Mouse (Mus musculus) Patski (cell line): ENCODE measurements at regions not wholly inside any gene's neighbourhood (a gene's known extent, or its start where the extent isn't known, plus 50 kb on each side); places are given as distances from the start of the nearest gene placed in this dataset.

Experiments used
- ATAC-seq: fragments of 100-300 bp; one replicate; pipeline ENCODE4 v1.8.0; 2021
- CTCF ChIA-PET: fragments of 350-600 bp; sonication (Branson Sonifier 250); formaldehyde crosslinking; loops from one replicate; lab custom pipeline; 2022; ENCODE audit warnings: inconsistent platforms; lab: Charles Lee
- POLR2A ChIA-PET: fragments of 350-600 bp; sonication (Branson Sonifier 250); formaldehyde crosslinking; loops from one replicate; lab custom pipeline; 2022; ENCODE audit warnings: antibody characterized with exemption, inconsistent platforms; lab: Charles Lee
- DNase-seq: peaks from one replicate; pipeline ENCODE4 v3.0.0-alpha.2; 2011; ENCODE audit warnings: low read depth, low spot score
- H3K27me3 ChIP-seq: fragments of 371-371 bp; one replicate; pipeline ENCODE4 v1.5.1; 2021
- CTCF ChIP-seq: fragments of 100-300 bp; IDR thresholded peaks from one replicate; pipeline ENCODE4 v1.5.1; 2021
- in situ Hi-C: fragments of 300-500 bp; cut with MboI; formaldehyde crosslinking; loops from 3 replicates; pipeline ENCODE4 v1.11.1; 2018; ENCODE audit warnings: low pct_unique_long_range_greater_than_20kb, mixed read lengths

DNA sequence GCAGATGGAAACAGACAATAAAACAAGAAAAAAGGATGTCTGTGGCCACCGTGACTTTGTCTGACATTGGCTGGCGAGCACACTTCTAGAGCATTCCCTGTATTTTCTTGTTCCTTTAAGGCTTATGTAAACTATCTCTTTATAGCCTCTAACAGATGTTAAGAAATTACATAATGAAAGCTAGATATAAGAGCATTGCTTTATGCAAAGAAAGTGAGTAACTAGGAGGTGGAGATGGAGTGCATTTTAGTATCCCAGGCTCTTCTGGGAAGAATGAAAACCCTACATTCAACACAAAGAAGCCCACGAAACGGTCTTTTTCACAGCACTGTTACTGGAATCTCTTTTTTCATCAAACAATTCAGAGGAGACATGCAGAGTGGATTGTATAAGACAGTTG is 304.4 kb downstream of the Adamts20 start:
- in situ Hi-C loops, result no loop called here
- DNase-seq, result no peak
- POLR2A ChIA-PET, result no interaction called here
- ATAC-seq, result no peak
- no peak for TF ChIP-seq CTCF
- H3K27me3 ChIP-seq, result no peaks in the 10 kb centered on the region
- CTCF ChIA-PET, result no interaction called here

DNA sequence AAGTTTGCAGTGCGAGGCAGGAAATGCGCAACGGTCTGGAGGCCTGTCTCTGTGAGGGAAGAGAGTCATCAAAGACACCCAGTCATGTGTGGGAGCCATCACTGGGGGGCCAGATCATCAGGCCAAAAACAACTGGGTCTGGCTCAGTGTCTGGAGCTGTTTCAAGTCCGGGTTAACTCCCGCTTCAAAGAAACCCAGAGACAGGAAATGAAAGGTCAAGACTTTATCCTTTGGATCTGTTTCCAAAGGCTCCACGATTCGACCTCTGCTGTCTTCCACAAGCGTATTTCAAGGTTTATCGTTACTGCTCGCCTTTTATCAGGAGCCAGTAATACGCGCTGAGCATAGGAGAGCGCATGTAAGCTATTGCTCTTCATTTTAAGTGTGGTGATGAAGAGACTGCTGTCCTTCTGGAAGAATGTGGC is 325.7 kb downstream of the Adamts20 start:
- POLR2A ChIA-PET, result interaction anchor here (0.6 kb wide), 1 partner anchor 12 kb away, joined by 8 read pairs; no protein-coding TSS in a partner anchor
- DNase-seq, result no peak
- CTCF ChIA-PET, result interaction anchor here (1.3 kb wide), 1 partner anchor 26 kb away, joined by 3 read pairs; no protein-coding TSS in a partner anchor
- no peak for ATAC-seq
- in situ Hi-C loops, result no loop called here
- H3K27me3 ChIP-seq, result no peaks in the 10 kb centered on the region
- no peak for TF ChIP-seq CTCF

DNA sequence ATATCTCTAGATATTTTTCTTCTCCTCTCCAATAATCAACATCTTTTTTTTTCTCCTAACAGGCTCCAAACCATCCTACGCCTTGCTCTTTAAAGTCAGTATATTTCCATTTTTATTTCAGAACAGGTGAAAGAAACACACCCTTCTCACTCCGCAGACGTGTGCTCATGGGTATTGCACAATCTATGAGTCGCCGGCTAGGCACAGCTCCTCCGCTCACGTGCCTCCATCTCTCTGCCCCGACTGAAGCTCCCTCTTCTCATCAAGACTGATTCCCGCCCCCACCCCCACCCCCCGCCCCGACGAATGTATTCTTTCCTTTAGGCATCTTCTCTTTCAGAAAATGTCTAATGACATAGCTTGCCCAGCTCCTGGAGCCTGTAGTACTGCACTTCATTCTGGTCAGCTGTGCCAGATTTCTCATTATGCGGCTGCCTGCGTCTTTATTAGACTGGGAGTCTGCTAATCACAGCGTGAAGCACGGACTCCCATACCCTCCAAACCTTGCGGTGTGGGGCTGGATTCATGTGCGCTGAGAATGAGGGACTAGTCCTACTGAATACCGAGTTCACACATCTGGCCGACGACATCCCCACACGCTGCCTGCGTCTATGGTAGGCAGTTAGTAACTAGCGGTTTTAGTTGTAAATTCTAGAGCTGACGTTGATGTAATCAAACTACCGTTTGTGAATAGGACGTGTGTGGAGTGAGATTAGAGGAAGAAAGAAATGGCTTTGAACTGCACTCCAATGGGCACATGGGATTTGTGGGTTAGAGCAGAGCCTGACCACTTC is 327.9 kb downstream of the Adamts20 start:
- ATAC-seq (no peak), DNase-seq (no peak)
- ChIA-PET POLR2A (no interaction called here), CTCF (no interaction called here)
- in situ Hi-C loops, result no loop called here
- no peaks in the 10 kb centered on the region for H3K27me3 ChIP-seq
- TF ChIP-seq CTCF, result no peak

DNA sequence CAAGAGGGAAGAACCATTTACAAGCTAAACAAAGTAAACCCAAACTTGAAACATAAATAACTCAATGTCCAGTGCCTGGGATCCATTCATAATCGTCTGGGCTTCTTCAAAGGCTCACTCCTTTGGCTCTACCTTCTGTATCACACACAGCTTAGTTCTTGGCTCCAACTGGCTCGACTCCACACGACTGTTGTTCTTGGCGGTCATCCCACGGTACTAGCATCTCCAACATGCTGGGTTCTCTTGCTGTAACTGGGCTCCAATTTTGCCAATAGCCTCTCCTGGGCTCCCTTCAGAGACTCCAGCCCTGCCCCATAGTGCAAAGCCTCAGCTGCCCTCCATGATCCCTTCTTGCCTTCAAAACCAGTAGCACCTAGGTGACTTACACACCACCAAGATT is 352.4 kb downstream of the Adamts20 start:
- ChIA-PET POLR2A (no interaction called here), CTCF (no interaction called here)
- in situ Hi-C loops, result no loop called here
- no peak for ATAC-seq
- no peak for DNase-seq
- TF ChIP-seq CTCF, result no peak
- H3K27me3 ChIP-seq, result no peaks in the 10 kb centered on the region

DNA sequence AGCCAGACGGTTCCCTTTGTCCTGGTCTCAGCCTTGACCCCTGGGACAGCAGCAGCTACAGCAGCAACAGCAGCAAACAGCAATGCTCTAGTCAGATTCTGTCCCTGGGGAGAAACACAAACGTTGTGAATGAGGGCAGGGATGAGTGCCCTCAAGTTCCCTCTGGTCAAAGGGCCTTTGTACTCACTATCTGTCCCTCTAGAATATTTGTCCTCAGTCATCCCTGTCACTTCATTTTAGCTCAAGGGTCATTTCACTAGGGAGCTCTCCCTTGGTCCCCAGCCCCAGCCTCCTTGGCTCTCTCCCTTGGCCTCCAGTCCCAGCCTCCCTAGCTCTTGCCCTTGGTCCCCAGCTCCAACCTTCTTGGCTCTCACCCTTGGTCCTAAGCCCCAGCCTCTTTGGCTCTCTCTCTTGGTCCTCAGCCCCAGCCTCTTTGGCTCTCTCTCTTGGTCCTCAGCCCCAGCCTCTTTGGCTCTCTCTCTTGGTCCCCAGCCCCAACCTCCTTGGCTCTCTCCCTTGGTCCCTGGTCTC is 358.0 kb downstream of the Adamts20 start:
- no peak for TF ChIP-seq CTCF
- ATAC-seq (no peak), DNase-seq (no peak)
- POLR2A ChIA-PET, result no interaction called here
- H3K27me3 ChIP-seq, result no peaks in the 10 kb centered on the region
- CTCF ChIA-PET, result no interaction called here
- in situ Hi-C loops, result no loop called here

DNA sequence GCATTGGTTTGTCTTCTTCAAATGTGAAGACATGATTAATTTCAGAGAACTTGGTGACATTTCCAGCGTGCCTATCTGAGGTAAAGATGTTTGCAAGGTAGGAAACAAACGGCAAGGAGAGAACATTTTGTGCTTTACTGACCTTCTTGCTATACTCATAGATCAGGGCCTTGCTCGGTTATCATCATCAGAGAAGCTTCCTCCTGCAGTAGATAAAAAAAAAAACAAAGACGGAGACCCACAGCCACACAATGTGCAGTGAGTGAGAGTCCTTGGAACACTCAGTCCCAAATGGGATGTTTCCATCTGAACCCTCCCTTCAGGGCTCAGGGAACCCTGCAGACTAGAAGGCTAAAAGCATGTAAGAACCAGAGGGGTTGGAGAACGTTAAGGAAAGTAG is 374.6 kb downstream of the Adamts20 start:
- ATAC-seq, result no peak

DNA sequence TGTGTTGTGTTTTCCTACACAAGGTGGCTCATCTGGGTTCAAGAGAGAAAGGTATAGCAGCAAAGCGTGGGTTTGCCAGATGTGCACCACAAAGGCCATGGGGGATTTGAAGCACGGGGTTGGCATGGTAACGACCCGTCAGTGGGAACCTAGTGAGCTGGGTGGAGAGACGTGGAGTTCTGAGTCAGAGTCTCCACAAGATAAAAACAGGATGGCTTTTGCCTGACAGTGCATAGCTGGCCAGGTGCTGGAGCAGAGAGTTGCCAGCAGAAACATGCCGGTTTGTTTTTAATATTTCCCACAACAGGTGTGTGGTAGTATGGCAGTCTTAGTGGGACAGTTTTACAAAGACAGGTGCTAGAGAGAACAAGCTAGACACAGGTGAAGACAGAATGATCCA is 375.4 kb downstream of the Adamts20 start:
- ChIA-PET POLR2A (no interaction called here), CTCF (no interaction called here)
- in situ Hi-C loops, result no loop called here
- H3K27me3 ChIP-seq, result no peaks in the 10 kb centered on the region
- TF ChIP-seq CTCF, result no peak
- ATAC-seq (no peak), DNase-seq (no peak)

More for the DNA sequence above, 374.6 kb downstream of the Adamts20 start:
- CTCF ChIA-PET, result no interaction called here
- no peaks in the 10 kb centered on the region for H3K27me3 ChIP-seq
- POLR2A ChIA-PET, result no interaction called here
- no peak for DNase-seq
- in situ Hi-C loops, result no loop called here
- no peak for TF ChIP-seq CTCF

DNA sequence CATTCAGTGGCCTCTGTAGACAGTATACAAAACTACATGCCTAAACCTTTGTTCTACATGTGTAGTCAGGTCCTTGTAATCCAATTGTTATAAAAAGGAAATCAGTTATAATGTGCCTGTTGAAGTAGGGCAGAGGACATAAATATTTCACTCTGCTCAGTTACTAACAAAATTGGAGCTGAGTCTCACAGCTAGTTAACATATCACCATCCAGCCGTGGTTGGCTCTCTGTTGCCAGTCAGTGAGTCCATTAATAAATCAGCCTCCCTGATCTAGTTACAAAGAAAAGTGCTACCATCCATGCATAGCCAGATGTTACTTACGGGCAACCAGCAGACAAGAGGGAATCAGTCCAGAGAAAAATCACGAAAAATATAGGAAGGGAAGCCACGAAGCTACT is 382.8 kb downstream of the Adamts20 start:
- ATAC-seq, result no peak
- TF ChIP-seq CTCF, result no peak
- ChIA-PET CTCF (no interaction called here), POLR2A (no interaction called here)
- DNase-seq, result no peak
- in situ Hi-C loops, result no loop called here
- no peaks in the 10 kb centered on the region for H3K27me3 ChIP-seq

DNA sequence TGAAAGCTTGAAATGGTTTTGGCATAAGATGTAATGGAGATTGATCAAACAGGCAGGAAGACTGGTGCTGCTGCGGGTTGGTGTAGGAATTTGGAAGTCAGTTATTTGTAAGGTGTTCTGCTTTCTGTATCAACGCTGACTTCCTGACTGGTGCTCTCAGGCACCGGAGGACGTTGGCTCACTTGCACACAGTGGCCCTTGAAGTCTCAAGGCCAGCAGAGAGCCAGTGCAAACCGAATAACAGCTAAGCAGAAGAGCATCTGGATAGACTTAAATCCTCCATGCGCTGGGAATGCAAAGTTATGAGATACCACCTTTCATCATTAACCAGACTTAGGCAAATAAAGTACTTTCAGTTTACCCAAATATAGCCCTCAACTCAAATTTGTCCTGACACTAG is 388.2 kb downstream of the Adamts20 start:
- DNase-seq (no peak), ATAC-seq (no peak)
- in situ Hi-C loops, result no loop called here
- CTCF ChIA-PET, result no interaction called here
- POLR2A ChIA-PET, result no interaction called here
- no peak for TF ChIP-seq CTCF
- no peaks in the 10 kb centered on the region for H3K27me3 ChIP-seq

DNA sequence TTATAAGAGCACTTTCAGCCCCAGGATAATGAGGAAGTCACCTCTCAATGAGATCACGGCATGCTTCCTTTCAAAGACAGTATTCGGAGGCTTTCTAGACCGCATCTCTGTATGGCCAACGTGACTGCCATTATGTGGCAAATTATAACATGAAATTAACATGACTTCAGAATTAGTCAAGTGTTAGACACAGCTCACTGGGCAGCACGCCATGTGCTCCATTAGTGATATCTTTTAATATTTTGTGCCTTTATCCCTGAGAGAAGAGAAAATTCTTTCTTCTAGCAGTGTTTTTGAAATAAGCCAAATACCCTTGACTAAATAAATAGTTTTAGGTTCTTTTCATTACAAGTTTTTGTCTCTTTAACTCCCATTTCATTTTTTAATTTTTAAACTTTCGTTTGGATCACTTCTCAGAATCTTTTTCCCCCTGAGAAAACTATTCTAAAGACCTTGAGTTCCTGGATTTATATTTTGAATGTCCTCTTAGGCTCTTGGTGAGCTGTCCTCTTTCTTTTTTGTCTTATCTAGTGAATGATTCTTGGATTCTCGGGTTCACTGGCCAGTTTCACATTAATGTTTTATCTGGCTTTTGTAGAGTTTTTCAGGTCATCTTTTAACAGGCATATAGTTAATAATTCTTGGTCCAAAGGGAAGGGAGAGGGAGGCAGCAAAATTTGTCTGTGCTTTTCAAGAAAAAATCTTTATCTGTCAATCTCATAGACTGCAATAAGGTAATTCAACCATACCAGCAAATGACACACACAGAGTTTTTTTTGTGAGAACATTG is 390.9 kb downstream of the Adamts20 start:
- ATAC-seq (peak; percentile 21), DNase-seq (peak; percentile 47)
- no peaks in the 10 kb centered on the region for H3K27me3 ChIP-seq
- POLR2A ChIA-PET, result no interaction called here
- CTCF ChIA-PET, result no interaction called here
- no peak for TF ChIP-seq CTCF
- in situ Hi-C loops, result no loop called here

DNA sequence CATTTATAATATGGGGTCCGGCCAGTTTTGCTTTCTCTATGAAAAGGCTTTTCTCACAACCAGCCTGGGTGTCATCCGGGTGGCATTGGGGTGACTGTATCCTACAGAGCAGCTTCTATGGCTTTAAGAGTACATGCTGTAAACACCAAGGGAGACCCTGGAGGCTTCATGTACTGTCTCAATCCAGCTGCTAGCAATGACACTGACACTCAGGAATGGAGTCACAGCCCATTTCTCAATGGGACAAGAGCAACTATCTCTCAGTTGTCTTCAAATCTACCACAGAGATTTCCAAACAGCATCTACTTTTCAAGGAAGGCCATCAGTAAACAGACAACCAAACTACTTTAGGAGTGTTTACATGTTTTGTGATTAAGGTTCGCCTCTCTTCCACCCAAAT is 397.5 kb downstream of the Adamts20 start:
- no peak for TF ChIP-seq CTCF
- ChIA-PET POLR2A (no interaction called here), CTCF (no interaction called here)
- ATAC-seq (no peak), DNase-seq (no peak)
- H3K27me3 ChIP-seq, result no peaks in the 10 kb centered on the region
- in situ Hi-C loops, result no loop called here
